Mouse (Mus musculus) embryonic facial prominence, embryonic 14.5 days (tissue): ENCODE data around the gene Slc28a1. TPM values are rescaled to one million over a fixed set of nuclear protein-coding genes. Genes with fewer than 3 reads are reported as not detected.

Source experiments
- ATAC-seq: fragments of 200-750 bp; cut with Nextera tagmentation; 2 replicates; pipeline ENCODE4 v1.8.0; 2017; ENCODE audit warnings: low read depth, moderate number of reproducible peaks, moderate TSS enrichment
- DNase-seq: peaks from one replicate; pipeline ENCODE4 v3.0.0-alpha.2; 2015; ENCODE audit warnings: low spot score
- H3K27ac ChIP-seq: fragments of 300-500 bp; sonication (generic); replicated peaks from 2 replicates; pipeline ENCODE4 v1.5.1; 2014; ENCODE audit warnings: low read depth, mild to moderate bottlenecking, low read length, moderate library complexity
- H3K27me3 ChIP-seq: fragments of 300-500 bp; sonication (generic); replicated peaks from 2 replicates; pipeline ENCODE4 v1.6.1; 2014; ENCODE audit warnings: low read length; ENCODE audit not compliant: control insufficient read depth, insufficient read depth
- H3K36me3 ChIP-seq: fragments of 300-500 bp; sonication (generic); 2 replicates; pipeline ENCODE4 v1.6.1; 2014; ENCODE audit warnings: low read length, mixed read lengths; ENCODE audit not compliant: control insufficient read depth, insufficient read depth
- H3K4me1 ChIP-seq: fragments of 300-500 bp; sonication (generic); 2 replicates; pipeline ENCODE4 v1.6.1; 2014; ENCODE audit warnings: antibody characterized with exemption, low read length; ENCODE audit not compliant: control insufficient read depth, insufficient read depth
- H3K4me2 ChIP-seq: fragments of 300-500 bp; sonication (generic); 2 replicates; pipeline ENCODE4 v1.6.1; 2014; ENCODE audit warnings: low read depth, mild to moderate bottlenecking, low read length, moderate library complexity, mixed read lengths
- H3K4me3 ChIP-seq: fragments of 300-500 bp; sonication (generic); 2 replicates; pipeline ENCODE4 v1.5.1; 2014; ENCODE audit warnings: low read depth, mild to moderate bottlenecking, low read length
- H3K9ac ChIP-seq: fragments of 300-500 bp; sonication (generic); 2 replicates; pipeline ENCODE4 v1.6.1; 2014; ENCODE audit warnings: low read depth, mild to moderate bottlenecking, low read length, moderate library complexity, mixed read lengths
- H3K9me3 ChIP-seq: fragments of 300-500 bp; sonication (generic); 2 replicates; pipeline ENCODE4 v1.6.1; 2016; ENCODE audit warnings: low read length; ENCODE audit not compliant: control insufficient read depth
- WGBS: fragments of 180-500 bp; shearing (Covaris S2); extraction: QIAGEN DNeasy Blood & Tissue Kit; methylation state at CpG from one replicate; pipeline ENCODE4 v1.1.7; 2014; 5-methylcytosine and 5-hydroxymethylcytosine counted together
- polyA plus RNA-seq: library from polyadenylated mRNA; unstranded; fragments of >200 nt; fragmentation: Nextera tagmentation; extraction: Ambion mirVana; gene quantifications from 2 replicates; pipeline ENCODE4 v1.2.1, GENCODE M21; 2014

Gene Slc28a1
- polyA plus RNA-seq, 1 experiment from 2014 or later = not detected

DNA sequence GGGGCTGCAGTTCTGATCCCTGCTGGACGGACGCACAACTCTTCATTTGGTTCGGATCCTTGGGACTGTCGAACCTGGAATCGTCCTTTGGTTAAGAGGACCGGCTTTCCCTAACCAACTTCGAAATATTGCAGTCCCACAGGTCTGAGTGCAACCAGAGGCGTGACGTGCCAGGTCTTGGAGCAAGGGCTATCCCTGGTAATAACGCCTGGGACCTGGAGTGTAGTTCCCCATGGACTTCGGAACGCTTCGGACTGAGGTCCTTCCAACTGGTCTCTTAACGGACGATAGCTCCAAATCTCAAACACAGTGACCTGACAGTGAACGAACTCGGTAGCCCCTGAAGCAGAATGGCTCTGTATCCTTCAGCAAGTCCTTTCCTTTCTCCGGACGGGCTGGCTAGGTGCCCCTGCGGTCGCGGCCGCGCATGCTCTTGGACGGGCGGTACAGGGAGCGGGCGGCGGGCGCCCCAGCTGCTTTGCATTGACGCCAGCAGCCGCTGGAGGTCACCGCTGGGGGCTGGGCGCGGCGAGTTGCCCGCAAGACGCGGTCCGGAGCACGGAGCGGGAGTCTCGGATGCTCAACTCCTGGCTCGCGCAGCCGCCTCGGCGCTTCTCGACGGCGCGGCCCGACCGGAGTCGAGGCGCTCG, 98.2 kb downstream of the Slc28a1 start:
- peak overlapping the region; percentile 55 for H3K4me3 ChIP-seq
- peak overlapping the region; percentile 58 for H3K4me2 ChIP-seq
- H3K27ac ChIP-seq = peak overlapping the region; percentile 35; the same call in 1 of the 2 replicates
- peak; percentile 92 for ATAC-seq
- peaks cover 3% of the 10 kb centered on the region; the same call in 1 of the 2 replicates for H3K4me1 ChIP-seq
- H3K36me3 ChIP-seq = no peaks in the 10 kb centered on the region
- H3K9ac ChIP-seq = peak overlapping the region; percentile 62
- peak; percentile 91 for DNase-seq
- H3K27me3 ChIP-seq = peaks cover 72% of the 10 kb centered on the region
- WGBS = 2% methylated on average over 39 of the region's 57 CpGs
- H3K9me3 ChIP-seq = no peaks in the 10 kb centered on the region

DNA sequence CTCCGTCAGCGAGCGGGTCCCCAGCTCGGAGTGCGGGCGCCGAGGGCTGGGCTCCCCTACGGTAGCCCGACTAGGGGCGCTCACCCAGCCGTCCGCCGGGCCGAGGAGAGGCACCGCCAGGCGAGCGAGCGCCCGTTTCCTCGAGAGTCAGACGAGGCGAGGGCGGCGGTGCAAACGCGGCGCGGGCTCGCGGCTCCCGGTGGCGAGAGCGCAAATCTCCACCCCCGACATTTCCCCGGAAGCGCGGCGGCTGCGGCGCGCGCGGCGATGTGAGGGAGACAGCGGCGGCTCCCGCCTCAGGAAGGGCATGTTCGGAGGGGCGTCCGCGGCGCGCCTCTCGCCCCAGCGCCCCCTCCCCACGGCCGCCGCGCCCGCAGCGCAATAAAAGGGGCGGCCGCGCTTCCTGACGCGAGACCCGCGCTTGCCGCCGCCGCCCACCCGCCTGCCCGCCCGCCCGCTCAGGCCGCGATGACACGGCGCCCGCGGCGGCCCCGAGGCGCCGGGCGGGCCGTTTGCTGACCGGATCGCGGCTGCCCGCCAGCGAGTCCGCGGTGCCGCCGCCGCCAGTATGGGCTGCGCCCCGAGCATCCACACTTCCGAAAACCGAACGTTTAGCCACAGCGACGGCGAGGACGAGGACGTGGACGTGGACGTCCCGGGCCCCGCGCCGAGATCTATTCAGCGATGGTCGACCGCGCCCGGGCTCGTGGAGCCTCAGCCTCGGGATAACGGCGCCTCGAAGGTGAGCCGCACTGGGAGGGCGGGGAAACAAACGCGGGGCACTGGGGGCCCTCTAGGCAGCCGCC, 99.0 kb downstream of the Slc28a1 start, which contains the start of gene Pde8a:
Gene Pde8a, plus strand, starts transcription at position 250 of the 806 bp plus-strand sequence.
- peak within 1 kb of the TSS; percentile 55 for H3K4me3 ChIP-seq
- no peaks in the 10 kb centered on the region for H3K36me3 ChIP-seq
- peak within 1 kb of the TSS; percentile 58 for H3K4me2 ChIP-seq
- peak within 1 kb of the TSS; percentile 62 for H3K9ac ChIP-seq
- no peak for ATAC-seq
- peaks cover 3% of the 10 kb centered on the region; the same call in 1 of the 2 replicates for H3K4me1 ChIP-seq
- H3K27ac ChIP-seq = peak within 1 kb of the TSS; percentile 35
- no peak for DNase-seq
- WGBS = 1% methylated on average over 32 of the region's 128 CpGs
- no peaks in the 10 kb centered on the region for H3K9me3 ChIP-seq
- peaks cover 72% of the 10 kb centered on the region for H3K27me3 ChIP-seq

DNA sequence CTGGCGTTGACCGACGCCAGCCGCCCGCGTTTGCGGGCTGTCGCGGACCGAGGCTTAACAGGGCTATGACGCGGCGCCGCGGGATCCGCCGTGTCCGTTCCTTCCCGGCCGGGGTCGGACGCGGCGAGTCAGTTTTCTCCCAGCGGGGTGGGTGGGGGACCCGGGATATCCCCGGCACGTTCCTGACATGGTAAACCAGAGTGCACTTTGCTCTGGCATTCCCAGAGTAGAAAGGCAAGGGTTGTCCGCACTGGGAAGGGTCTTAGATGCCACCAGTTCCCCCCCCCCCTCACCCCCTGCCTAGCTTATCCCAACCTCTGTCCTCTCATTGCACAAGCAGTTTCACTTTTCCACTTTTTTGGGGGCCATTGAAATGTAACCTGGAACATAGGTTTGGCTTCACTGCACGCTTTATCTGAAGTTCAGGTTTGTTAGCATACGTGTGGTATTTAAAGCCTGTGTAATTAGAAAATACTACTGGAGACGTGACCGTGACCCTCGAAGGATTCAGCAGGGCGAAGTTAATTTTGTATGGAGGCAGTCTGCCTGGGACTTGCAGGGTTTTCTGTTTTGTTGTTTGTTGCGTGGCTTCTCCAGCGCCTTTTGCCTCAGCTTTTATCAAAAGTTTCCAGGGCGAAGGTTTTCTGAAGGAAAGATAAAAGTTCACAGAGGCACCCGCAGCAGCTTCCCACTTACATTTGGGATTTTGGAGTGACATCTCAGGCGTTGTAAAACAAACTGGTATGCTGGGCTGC, 99.7 kb downstream of the Slc28a1 start:
- Histone ChIP-seq H3K36me3 (no peaks in the 10 kb centered on the region), H3K9ac (peak overlapping the region; percentile 62), H3K4me3 (peak overlapping the region; percentile 55), H3K4me1 (peaks cover 3% of the 10 kb centered on the region; the same call in 1 of the 2 replicates), H3K4me2 (peak overlapping the region; percentile 58), H3K27me3 (peaks cover 72% of the 10 kb centered on the region), H3K27ac (peak overlapping the region; percentile 33; the same call in 1 of the 2 replicates), H3K9me3 (no peaks in the 10 kb centered on the region)
- ATAC-seq (no peak), DNase-seq (no peak)
- 9% methylated on average over 32 of the region's 40 CpGs for WGBS

DNA sequence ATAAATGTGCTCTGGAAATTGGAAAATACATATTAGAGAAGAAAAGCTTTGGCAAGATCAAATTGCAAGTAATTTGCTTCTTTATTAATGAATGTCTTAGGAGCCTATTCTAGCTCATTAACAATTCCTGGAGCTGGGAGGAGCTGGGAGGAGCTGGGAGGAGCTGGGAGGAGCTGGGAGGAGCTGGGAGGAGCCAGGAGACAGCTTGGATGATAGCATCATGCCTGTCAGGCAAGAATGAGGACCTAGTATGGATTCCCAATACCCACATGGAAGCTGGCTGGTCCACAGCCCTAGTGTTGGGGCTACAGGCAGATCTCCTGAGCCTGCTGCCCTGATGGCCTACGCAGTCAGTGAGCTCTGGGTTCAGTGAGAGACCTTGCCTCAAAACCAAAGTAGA, 101.4 kb downstream of the Slc28a1 start:
- DNase-seq (no peak), ATAC-seq (no peak)
- Histone ChIP-seq H3K4me3 (no peak overlapping the region), H3K9me3 (no peaks in the 10 kb centered on the region), H3K27me3 (peaks cover 60% of the 10 kb centered on the region), H3K27ac (no peak overlapping the region), H3K9ac (no peak overlapping the region), H3K4me2 (no peak overlapping the region), H3K4me1 (peaks cover 3% of the 10 kb centered on the region; the same call in 1 of the 2 replicates), H3K36me3 (no peaks in the 10 kb centered on the region)
- WGBS = 67% methylated on average over 1 of the region's 1 CpGs

DNA sequence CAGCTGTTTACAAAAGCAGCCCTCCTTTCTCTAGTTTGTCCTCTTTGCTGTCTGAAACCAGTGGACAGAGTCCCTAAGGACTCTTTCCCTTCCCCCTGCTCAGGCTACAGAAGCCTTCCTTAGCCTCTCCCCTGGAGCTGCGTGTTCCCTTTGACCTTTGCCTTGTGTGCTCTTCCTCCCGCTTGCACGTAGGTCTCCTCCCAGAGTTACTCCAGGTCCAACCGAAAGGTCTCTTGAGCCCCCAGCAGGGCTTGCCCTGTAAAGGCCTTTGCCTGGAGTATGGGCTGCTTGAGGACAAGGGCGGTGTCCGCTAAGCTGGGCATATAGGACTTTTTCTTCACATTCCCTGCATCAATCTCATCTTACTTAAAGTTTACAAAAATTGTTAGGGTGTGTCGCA, 104.7 kb downstream of the Slc28a1 start:
- H3K4me2 ChIP-seq = no peak overlapping the region
- ATAC-seq (no peak), DNase-seq (no peak)
- H3K27me3 ChIP-seq = peaks cover 27% of the 10 kb centered on the region
- no peak overlapping the region for H3K4me3 ChIP-seq
- H3K4me1 ChIP-seq = no peaks in the 10 kb centered on the region
- no peak overlapping the region for H3K9ac ChIP-seq
- WGBS = 50% methylated on average over 7 of the region's 7 CpGs
- H3K9me3 ChIP-seq = no peaks in the 10 kb centered on the region
- H3K36me3 ChIP-seq = no peaks in the 10 kb centered on the region
- no peak overlapping the region for H3K27ac ChIP-seq

Other genes with a start within 250 kb of the Slc28a1 start
- 20.9 and 25.8 TPM in 2 replicates for gene Wdr73, start 213.5 kb upstream of the Slc28a1 start, polyA plus RNA-seq
- 7.7 and 9.0 TPM in 2 replicates for gene Nmb, start 209.7 kb upstream of the Slc28a1 start, polyA plus RNA-seq
- gene Sec11a, start 167.0 kb upstream of the Slc28a1 start, polyA plus RNA-seq = 194 and 218 TPM in 2 replicates
- gene Zfp592, start 121.1 kb upstream of the Slc28a1 start, polyA plus RNA-seq = 15.0 and 17.0 TPM in 2 replicates
- 6.0 and 7.9 TPM in 2 replicates for gene Alpk3, start 57.2 kb upstream of the Slc28a1 start, polyA plus RNA-seq
- gene Pde8a, start 98.8 kb downstream of the Slc28a1 start, polyA plus RNA-seq = 9.3 and 9.6 TPM in 2 replicates
- 1,342 and 1,410 TPM in 2 replicates for gene Rps17, start 230.5 kb downstream of the Slc28a1 start, polyA plus RNA-seq